Mouse (Mus musculus): ENCODE results near the gene Prkce.

The Prkce gene

DNA sequence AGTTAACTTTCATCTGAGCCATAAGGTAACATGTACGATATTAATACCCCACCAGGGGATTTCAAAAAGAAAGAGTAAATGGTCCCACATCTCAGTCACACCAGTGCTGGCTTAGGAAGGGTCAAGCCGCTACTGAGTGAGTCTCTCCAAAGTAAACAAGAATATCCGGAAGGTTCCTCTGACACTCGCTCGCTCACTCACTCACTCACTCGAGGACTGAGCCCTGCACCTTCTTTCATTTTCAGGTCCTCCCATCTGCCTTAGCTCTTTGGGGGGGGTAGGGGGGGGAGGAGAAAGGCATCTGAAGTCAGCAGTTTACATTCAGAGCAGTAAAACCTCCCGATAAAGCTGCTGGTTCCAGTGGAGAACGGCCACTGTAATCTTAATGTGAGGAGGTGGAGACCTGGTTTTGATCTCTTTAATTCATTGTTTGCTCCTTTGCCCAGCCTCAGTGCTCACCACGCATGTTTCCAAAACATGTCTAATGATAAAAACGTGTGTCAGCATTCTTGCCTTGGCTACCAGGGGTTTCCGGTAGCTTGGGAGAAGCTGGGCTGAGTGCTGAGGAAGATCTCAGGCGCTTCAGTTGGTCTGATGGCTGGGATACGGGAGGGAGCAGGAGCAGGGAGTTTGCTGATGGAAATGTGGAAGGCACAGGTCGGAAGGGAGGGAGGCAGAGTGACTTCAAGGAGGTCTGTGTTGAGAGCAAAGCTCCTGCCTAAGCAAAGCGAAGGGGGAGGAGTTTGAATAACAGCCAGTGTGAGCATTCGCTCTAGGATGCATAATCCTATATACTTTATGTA lies 161.9 kb downstream of the Prkce start:
- in situ Hi-C loops (cut with MboI, MseI) = no loop called here

DNA sequence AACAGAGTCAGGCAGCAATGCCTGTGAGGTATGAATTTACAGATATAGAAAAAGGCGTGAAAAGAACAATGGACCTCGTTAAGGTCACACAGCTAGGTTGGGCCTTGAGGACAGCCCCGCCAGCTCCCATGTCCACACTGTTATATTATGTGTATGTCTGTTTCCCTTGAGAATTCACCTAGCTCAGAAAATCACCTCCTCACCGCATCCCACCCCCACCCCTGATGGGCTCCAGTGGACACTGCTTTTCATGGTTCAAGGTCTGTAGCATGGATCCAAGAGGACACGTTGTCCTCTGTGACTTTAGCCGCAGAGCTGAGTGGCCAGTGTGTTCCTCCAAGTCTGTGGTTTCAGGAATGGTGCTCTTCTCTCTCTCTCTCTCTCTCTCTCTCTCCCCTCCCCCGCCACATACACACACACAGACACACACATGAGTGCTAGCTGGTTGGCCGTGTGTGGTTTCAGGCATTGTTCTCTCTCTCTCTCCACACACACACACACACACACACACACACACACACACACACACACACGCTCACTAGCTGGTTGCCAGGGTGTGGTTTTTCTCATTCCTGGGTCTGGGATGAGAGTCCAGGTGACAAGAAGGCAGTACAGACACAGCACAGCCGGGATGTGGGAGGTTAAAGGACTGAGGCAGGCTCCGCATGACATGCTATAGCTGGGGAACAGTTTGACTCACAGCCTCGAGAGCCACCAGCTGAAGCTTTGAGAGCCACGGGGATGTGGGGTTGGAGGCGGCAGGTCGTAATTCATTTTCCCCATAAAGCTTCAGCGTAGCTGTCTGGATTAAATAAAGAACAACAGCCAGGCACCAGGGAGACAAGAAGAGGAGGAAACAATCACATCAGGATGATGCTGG lies 162.7 kb downstream of the Prkce start:
- in situ Hi-C loops (cut with MboI, MseI) = no loop called here

DNA sequence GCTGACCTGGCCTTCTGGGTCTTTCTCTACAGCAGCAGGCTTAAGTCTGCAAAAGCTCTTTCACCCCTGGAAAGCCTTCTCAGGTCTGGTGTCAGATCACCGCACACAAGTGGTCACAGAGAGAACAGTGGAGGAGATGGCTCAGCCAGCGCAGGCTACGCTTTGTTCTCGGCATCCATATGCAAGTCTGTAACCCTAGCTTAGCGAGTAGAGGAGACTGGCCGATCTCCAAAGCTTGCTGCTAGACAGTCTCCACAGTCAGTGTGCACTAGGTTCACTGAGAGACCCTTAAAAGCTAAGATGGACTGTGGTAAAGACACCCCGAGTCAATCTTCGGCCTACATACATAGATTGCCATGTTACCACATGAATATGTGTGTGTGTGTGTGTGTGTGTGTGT lies 164.2 kb downstream of the Prkce start:
- in situ Hi-C loops (cut with MboI, MseI) = no loop called here

DNA sequence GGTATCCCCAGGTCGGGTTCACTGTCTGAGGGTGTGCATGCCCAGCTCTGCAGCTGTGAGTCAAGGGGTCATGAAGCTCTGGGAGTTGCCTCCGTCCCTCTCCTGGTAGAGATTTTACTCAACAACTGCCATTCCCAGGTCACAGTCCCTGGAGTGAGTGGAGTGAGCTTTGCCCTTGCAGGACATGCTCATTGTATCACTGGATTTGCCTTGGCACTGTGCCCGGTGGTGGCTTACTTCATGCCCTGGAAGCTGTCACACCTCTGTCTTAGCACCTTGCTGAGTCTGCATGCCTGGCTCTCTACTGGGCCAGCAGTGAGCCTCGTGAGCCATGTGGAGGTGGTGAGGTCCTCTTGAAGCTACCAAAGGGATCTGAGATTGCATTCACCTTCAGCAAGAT lies 167.4 kb downstream of the Prkce start:
- in situ Hi-C loops (cut with MboI, MseI) = no loop called here

DNA sequence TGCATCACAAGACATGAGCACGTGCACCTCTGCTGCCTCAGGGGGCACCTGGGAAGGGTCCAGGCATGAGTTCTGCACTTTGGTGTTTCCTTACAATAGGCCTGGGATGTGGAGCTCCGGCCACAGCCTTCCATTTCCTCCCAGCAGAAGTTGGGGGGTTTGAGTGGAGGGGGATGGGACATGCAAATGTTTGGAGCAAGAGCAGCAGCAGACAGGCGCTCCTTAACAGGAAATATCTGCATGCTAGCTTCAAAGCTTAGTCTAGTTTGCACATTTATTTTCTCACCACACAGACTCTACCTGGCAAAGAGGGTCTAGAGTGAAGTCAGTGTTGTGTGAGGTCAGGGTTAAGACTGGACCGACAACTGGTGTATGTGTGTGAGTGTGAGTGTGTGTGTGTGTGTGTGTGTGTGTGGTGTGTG lies 169.1 kb downstream of the Prkce start:
- in situ Hi-C loops (cut with MboI, MseI) = no loop called here

DNA sequence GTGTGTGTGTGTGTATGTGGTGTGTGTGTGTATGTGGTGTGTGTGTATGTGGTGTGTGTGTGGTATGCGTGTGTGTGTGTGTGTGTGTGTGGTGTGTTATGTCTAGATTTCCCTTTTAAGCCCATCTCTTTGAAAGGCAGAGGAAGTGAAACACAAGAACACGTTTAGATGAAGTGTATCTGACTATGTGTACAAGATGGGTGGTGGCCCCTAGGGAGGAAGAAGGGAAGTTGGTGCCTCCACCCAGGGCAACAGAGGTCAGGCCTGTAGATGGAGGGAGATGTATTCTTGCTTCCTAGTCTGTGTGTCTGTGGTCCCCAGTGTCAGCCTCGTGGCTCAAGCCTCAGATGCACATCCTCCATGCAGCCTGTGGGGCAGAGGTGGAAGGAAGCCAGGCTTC lies 169.5 kb downstream of the Prkce start:
- in situ Hi-C loops (cut with MboI, MseI) = no loop called here

DNA sequence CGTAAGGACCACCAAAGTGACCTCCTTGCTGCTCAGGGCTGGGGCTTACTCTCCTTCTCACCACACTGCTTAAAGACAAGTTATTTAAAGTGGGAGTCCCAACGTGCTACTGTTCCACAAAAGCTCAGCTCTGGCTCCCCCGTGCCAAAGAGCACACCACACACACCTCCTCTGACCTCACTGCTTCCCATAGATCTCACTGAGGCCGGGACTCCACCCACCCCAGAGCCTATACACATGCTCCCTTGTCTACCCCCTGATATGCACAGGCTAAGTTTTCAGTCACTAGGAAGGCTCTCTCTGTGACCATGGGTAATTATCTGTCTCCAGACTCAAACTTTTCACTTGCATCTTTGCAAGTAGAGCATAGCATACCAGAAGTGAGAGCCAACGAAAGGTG lies 170.7 kb downstream of the Prkce start:
- in situ Hi-C loops (cut with MboI, MseI) = no loop called here

DNA sequence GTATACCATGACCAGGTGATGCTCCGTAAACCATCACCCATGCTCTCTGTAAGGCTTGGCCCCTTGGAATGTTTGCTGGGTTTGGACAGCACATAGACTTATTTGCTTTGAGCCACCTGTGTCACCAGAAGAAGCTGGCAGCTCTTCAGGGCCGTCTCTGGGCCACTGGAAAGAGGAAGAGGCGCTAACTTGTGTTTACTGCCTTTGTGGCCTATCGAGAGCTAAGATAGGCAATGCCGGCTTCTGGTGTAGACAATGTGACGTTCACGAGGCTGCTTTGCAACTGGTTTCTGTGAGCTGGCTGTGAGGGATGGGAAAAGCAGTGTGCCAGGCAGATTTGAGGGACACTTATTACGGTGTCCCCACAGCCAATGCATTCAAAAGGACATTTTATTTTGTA lies 176.4 kb downstream of the Prkce start:
- in situ Hi-C loops (cut with MboI, MseI) = no loop called here

DNA sequence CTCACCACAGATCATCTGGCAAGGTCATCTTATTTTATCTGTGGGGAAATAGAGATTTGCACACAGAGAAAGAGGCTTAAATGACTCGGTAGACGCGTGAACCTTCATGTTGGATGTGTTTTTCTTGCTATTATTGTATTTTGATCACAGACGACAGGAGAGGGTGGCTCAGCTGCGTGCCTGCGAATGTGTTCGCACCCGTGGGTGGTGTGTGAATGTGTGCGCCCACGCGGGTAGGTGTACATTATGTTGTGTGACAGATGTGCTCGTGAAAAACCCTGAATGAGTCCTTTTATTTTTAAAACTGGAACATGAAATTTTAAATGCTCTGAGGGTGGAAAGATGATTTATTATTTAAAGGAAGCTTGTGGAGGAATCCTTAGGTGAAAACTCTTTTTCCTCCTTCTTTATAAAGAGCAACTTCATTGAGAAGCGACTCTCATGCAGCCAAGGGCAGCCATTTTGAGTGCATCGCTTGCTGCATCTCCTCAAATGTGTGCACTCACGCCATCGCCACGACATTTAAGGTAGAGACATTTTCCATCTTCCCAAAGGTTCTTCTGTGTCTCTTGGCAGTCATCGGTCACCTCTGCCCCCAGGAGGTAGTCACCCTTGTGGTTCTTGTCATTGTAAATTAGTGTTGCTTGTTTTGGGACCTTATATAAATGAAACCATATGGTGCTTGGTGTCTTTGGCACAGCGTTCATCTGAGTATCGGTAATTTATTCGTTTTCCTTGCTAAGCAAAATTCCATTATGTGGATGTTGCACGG lies 177.8 kb downstream of the Prkce start:
- in situ Hi-C loops (cut with MboI, MseI) = no loop called here

DNA sequence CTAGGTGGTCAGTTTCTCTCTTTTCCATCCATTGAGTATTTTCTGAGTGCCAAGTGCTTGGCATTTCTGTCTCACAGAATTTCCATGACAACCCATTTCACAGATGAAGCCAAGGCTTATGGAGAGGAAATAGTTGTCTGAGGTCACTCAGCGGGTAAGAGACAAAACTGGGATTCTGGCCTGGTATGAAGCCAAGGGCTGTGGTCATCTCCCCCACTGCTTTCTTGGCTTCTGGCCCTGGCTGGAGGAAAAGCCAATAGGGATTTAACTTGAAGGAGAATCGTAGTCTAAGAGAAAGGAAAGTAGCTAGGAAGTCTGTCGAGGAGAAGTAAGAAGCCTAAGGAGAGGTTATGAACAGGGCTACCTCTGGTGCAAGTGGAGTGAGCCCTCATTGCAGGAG lies 182.7 kb downstream of the Prkce start:
- in situ Hi-C loops (cut with MboI, MseI) = loop anchor here in 1 of 2 experiments (10.0 kb wide), 1 partner anchor 445 kb away; no protein-coding TSS in a partner anchor

DNA sequence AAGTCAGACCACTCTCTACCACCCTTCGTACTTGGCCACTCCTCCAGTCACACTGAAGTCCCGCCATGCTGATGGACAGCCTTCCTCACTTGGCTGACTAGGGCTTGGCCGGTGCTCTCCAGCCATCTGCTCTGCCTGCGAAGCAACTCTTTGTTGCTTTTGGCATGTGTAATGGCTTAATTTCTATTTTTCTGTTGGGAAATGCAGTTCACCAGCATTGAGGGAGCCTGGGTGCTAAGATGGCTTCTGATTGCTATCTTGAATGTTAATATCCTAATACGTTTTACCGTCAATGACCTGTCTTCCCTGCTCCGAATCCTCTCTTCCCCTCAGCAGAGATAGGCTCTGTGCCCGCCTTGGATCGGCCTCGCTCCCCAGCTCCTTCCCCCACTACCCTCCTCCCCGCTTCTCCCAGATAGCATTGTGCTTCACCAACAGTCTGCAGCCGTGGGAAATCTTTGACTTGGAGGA lies 183.2 kb downstream of the Prkce start:
- in situ Hi-C loops (cut with MboI, MseI) = loop anchor here in 1 of 2 experiments (10.0 kb wide), 1 partner anchor 444 kb away; no protein-coding TSS in a partner anchor

DNA sequence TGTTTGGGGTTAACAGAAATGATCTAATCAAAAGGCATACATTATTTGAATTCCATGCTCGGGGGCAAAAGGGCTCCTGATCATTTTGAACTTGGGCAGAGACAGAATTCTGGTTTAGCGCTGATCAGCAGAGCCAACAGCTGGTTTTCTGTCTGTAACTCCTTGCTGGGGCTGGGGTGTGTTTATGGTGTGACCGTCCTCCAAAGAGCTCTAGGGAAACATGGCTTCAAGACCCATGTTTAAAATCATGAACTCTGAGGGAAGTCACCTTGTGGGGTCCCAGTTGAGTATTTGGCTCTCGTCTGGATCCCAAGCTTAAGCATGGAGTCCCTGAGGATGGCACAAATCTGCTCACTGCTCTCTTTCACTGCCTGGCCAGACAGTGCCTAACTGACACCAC lies 183.7 kb downstream of the Prkce start:
- in situ Hi-C loops (cut with MboI, MseI) = loop anchor here in 1 of 2 experiments (10.0 kb wide), 1 partner anchor 444 kb away; no protein-coding TSS in a partner anchor

DNA sequence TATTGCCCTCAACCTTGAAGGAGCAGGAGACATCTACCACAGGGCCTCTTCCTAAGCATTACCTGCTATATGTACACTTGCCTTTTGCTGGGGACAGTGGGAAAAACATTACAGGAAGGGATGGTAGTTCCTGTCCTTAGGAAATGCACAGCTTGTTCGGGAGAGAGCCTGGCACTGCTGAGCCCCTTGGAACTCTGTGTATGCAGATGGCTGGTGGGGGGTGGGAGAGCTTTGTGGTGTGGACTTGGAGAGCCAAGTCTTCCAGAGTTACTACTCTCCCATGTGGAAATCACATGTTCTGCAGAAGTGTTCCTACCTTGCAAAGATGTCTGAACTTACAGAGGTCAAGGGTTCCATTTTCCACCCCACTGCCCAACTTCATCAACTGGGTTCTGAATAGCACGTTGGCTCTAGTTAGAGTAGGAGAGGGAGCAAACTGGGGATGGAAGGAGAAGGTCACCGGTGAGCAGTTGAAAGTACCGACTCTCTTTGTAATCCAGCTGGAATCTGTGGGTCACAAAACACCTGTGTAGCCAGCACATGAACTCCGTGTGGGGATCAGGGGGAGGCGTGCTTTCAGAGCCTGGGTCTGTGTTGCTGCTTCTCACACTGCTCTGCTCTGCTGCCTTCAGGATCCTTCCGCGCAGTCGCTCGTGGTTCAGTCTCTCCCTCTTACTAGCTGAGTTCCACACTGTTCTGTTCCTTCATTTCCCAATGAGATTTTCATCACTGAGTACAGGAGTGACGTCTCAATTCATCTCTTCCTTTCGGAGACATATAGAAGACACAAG lies 184.9 kb downstream of the Prkce start:
- in situ Hi-C loops (cut with MboI, MseI) = loop anchor here in 1 of 2 experiments (10.0 kb wide), 1 partner anchor 442 kb away; no protein-coding TSS in a partner anchor

DNA sequence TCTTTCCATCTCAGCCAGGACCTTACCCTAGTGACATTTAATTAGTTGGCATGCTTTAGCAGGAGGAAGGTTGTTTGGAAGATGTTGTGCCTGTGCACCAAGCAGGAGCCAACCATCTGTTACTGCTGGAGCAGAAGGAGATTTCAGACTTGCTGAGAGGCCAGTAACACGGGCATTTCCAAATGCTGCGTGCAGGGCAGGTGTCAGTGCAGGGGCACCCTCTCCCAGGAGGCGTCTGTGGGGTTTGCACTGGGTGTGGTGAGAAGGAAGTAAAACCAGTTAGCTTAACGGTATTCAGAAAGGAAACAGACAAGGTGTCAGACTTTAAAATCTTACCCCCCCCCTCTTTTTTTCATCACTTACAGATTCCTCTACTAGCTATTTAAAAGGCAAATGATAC lies 186.1 kb downstream of the Prkce start:
- in situ Hi-C loops (cut with MboI, MseI) = loop anchor here in 1 of 2 experiments (10.0 kb wide), 1 partner anchor 441 kb away; no protein-coding TSS in a partner anchor

DNA sequence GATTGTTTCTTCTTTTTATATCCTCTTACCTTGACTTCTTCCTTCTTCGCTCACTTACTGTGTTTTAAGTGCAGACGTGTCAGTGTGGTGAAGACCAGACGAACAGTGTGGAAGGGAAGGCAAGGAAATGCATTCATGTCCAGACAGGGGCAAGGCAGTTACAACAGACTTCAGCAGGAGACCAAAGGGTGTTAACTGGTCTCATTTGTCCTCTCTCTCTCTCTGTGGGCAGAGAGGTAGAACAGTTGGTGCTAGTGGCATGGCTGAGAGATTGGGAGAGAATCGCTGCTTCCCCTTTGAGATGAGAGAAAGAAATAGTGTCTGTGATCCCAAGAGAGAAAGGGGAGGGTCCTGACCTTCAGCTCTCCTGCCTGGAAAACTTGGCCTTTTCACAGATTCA lies 186.5 kb downstream of the Prkce start:
- in situ Hi-C loops (cut with MboI, MseI) = loop anchor here in 1 of 2 experiments (10.0 kb wide), 1 partner anchor 441 kb away; no protein-coding TSS in a partner anchor

DNA sequence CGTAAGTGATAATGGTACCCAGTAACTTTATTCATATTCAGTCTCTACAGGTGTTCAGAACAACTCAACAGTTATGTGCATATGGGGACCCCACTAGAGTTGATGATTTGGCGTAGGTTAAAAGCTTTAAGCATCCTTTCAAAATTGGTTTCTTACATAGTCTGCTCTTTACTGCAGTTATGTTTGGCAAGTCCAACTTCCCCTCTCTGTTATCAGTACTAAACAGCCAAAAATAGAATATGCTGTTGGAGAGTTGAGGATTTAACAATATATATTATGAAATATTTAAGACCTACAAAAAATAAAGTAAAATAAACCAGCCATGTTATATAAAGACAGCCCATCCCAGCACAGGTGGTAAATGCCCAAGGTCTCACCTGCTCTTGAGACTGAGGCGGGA lies 187.3 kb downstream of the Prkce start:
- in situ Hi-C loops (cut with MboI, MseI) = loop anchor here in 1 of 2 experiments (10.0 kb wide), 1 partner anchor 440 kb away; no protein-coding TSS in a partner anchor

DNA sequence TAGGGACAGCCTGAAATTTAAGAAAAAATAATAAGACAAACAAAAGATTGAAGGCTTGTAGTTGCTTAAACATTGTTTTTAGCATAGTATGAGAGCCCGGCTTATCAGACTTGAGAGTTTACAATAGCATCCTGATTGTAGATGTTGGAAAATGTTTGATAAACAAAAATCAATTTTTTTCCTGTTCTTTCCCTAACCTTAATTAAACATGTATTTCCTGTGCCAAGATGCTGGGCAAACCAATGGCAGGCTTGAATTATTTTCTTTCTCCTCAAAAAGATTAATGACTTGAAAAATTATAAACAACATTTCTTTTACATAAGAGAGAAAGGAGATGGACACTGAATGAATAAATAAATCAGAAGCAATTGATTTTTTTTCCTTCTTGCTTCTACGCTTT lies 187.7 kb downstream of the Prkce start:
- in situ Hi-C loops (cut with MboI, MseI) = loop anchor here in 1 of 2 experiments (10.0 kb wide), 1 partner anchor 439 kb away; no protein-coding TSS in a partner anchor

DNA sequence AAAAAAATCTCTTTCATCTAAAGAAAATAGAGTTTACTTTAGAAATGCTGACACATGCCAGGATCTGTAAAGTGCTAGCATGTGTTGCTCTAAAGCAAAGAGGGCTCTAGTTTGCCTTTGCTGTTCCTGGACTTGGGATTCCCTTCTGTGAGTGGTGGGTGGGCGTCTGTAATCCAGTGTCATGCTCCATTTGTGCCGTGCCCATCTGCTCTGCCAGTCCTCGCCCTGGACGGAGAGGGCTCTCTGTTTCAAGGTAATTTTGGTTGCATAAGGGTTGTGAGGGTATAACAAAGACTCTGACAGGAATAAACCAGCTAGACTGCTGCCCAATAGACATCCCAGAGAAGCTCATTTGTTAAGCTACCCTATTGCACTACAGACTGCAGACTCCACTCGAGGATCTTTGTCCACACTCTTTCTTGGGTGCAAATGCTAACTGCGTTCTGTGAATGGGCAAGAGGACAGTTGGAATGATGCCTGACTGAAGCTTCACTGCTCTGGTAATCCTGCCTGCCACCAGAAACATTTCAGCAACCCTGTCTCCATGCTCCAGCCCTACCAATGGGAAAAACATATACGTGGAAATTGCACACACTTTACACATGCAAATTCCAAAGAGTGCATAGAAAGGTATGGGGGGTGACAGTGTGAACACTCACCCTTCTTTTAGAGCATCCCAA lies 188.3 kb downstream of the Prkce start:
- in situ Hi-C loops (cut with MboI, MseI) = loop anchor here in 1 of 2 experiments (10.0 kb wide), 1 partner anchor 439 kb away; no protein-coding TSS in a partner anchor

DNA sequence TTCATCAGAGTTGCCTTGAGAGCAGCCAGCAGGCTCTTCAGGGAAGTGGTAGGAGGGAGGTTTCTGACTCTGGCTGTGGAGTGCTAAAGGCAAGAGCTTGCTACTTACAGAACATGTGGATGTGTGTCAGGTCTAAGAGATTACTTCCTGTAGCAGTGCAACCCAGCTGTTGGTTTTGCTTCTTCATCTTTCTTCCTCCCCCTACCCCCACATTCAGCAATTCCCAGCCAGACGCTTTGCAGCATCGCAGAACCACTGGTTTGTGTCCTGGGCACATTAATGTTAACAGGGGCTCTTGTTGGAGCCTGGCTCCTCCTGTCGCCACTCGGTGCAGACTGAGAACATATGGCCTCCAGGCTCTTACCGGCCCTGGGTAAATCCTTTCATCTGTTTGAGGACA lies 190.8 kb downstream of the Prkce start:
- in situ Hi-C loops (cut with MboI, MseI) = loop anchor here in 1 of 2 experiments (10.0 kb wide), 1 partner anchor 436 kb away; no protein-coding TSS in a partner anchor

Measured in T-helper 17 cell (primary cell).